In genomic region chr4:75449478-75449877, GRCm38 (mm10) we compare ENCODE assay signal across 31 mouse cellular contexts.
"Had no signal": no experiment of that assay in that cellular context is flagged by ENCODE, and none has a peak within 500 bp of the region (broad histone marks: within the 10 kb centered on the region; RNA-seq: fewer than 3 reads in every experiment).

No protein-coding gene starts in this region.

- H3K27ac ChIP-seq: left cerebral cortex, adult 2 months; limb, embryonic 10.5 days; limb, embryonic 12.5 days; limb, embryonic 13.5 days; limb, embryonic 15.5 days; liver, embryonic 12.5 days; liver, embryonic 13.5 days; liver, embryonic 14.5 days; liver, embryonic 15.5 days; lung, embryonic 15.5 days; macrophage; midbrain, embryonic 10.5 days; midbrain, embryonic 12.5 days; midbrain, embryonic 13.5 days; neural tube, embryonic 12.5 days had no signal

- H3K27me3 ChIP-seq: limb, embryonic 12.5 days; limb, embryonic 13.5 days; limb, embryonic 15.5 days; liver, embryonic 12.5 days; liver, embryonic 13.5 days; liver, embryonic 15.5 days; lung, embryonic 15.5 days; megakaryocyte, embryonic 14.5 days; midbrain, embryonic 12.5 days; midbrain, embryonic 13.5 days; neural tube, embryonic 12.5 days had no signal

- ATAC-seq: liver, embryonic 12.5 days; liver, postnatal 0 days; lung, postnatal 0 days; midbrain, embryonic 13.5 days; midbrain, embryonic 16.5 days had no signal

- H3K4me1 ChIP-seq: limb, embryonic 10.5 days; limb, embryonic 12.5 days; limb, embryonic 13.5 days; limb, embryonic 15.5 days; liver, embryonic 12.5 days; liver, embryonic 13.5 days; liver, embryonic 15.5 days; lung, embryonic 15.5 days; midbrain, embryonic 10.5 days; midbrain, embryonic 12.5 days; midbrain, embryonic 13.5 days; neural tube, embryonic 12.5 days had no signal

- H3K36me3 ChIP-seq: limb, embryonic 10.5 days; limb, embryonic 12.5 days; limb, embryonic 13.5 days; limb, embryonic 15.5 days; liver, embryonic 12.5 days; liver, embryonic 13.5 days; liver, embryonic 15.5 days; lung, embryonic 15.5 days; midbrain, embryonic 10.5 days; midbrain, embryonic 12.5 days; midbrain, embryonic 13.5 days; neural tube, embryonic 12.5 days had no signal

- DNase-seq: left cerebral cortex, postnatal 4 days; liver; liver, embryonic 13.5 days; liver, postnatal 0 days; lung, adult 18-20 months; lung, adult 2 months; lung, postnatal 10 days; lung, postnatal 14 days; lung, postnatal 36 days; lung, postnatal 4 days had no signal

- H3K9ac ChIP-seq: limb, embryonic 12.5 days; limb, embryonic 13.5 days; limb, embryonic 15.5 days; liver, embryonic 12.5 days; liver, embryonic 13.5 days; liver, embryonic 14.5 days; liver, embryonic 15.5 days; liver, postnatal 0 days; lung, embryonic 14.5 days; lung, embryonic 15.5 days; midbrain, embryonic 12.5 days; midbrain, embryonic 13.5 days; neural tube, embryonic 12.5 days had no signal

- H3K4me3 ChIP-seq: left cerebral cortex, adult 2 months; limb, embryonic 10.5 days; limb, embryonic 12.5 days; limb, embryonic 13.5 days; limb, embryonic 15.5 days; liver, embryonic 12.5 days; liver, embryonic 13.5 days; liver, embryonic 15.5 days; lung, embryonic 15.5 days; megakaryocyte, embryonic 14.5 days; midbrain, embryonic 10.5 days; midbrain, embryonic 12.5 days; midbrain, embryonic 13.5 days; myocyte; neural tube, embryonic 12.5 days had no signal

- H3K4me2 ChIP-seq: limb, embryonic 12.5 days; limb, embryonic 13.5 days; limb, embryonic 15.5 days; liver, embryonic 11.5 days; liver, embryonic 12.5 days; liver, embryonic 13.5 days; liver, embryonic 15.5 days; lung, embryonic 14.5 days; lung, embryonic 15.5 days; midbrain, embryonic 11.5 days; midbrain, embryonic 12.5 days; midbrain, embryonic 13.5 days; neural tube, embryonic 12.5 days had no signal

- H3K9me3 ChIP-seq: limb, embryonic 10.5 days; limb, embryonic 12.5 days; limb, embryonic 13.5 days; limb, embryonic 15.5 days; liver, embryonic 12.5 days; liver, embryonic 13.5 days; liver, embryonic 15.5 days; lung, embryonic 15.5 days; neural tube, embryonic 12.5 days had no signal
